Mouse (Mus musculus) thymus, adult 2 months (tissue): ENCODE results near the gene Alox12b. TPM values are rescaled to one million over a fixed set of nuclear protein-coding genes. Genes with fewer than 3 reads are reported as not detected.

ENCODE experiments used
- DNase-seq: peaks from one replicate; pipeline ENCODE4 v3.0.0; 2021
- H3K27ac ChIP-seq: fragments of 200-500 bp; 2 replicates; pipeline ENCODE4 v1.5.1; 2012; ENCODE audit warnings: low read length, control low read depth; ENCODE audit not compliant: control insufficient read depth, insufficient read depth
- H3K27me3 ChIP-seq: fragments of 200-500 bp; 2 replicates; pipeline ENCODE4 v1.6.1; 2012; ENCODE audit warnings: mild to moderate bottlenecking, low read length, moderate library complexity, mixed read lengths; ENCODE audit not compliant: control insufficient read depth, insufficient read depth
- H3K36me3 ChIP-seq: fragments of 200-500 bp; 2 replicates; pipeline ENCODE4 v1.6.1; 2012; ENCODE audit warnings: mild to moderate bottlenecking, low read length, moderate library complexity; ENCODE audit not compliant: control insufficient read depth, insufficient read depth
- H3K4me1 ChIP-seq: fragments of 200-500 bp; replicated peaks from 2 replicates; pipeline ENCODE4 v1.6.1; 2012; ENCODE audit warnings: low read length; ENCODE audit not compliant: control insufficient read depth, insufficient read depth
- H3K4me3 ChIP-seq: fragments of 200-500 bp; 2 replicates; pipeline ENCODE4 v1.5.1; 2012; ENCODE audit warnings: mild to moderate bottlenecking, low read length, control low read depth, moderate library complexity; ENCODE audit not compliant: control insufficient read depth, insufficient read depth
- CTCF ChIP-seq: fragments of 200-500 bp; IDR thresholded peaks from 2 replicates; pipeline ENCODE4 v1.5.1; 2012; ENCODE audit warnings: mild to moderate bottlenecking, control low read depth, low read length, moderate library complexity, borderline replicate concordance; ENCODE audit not compliant: control insufficient read depth, poor library complexity, insufficient read depth; ENCODE audit errors: extremely low read depth
- POLR2A ChIP-seq: fragments of 200-500 bp; IDR thresholded peaks from 2 replicates; pipeline ENCODE4 v1.6.1; 2012; ENCODE audit warnings: mild to moderate bottlenecking, low read length, control low read depth, moderate library complexity; ENCODE audit not compliant: control insufficient read depth, poor library complexity, insufficient read depth; ENCODE audit errors: extremely low read depth
- WGBS: fragments of 180-500 bp; shearing (Covaris S2); methylation state at CpG from one replicate; pipeline ENCODE4 v1.1.7; 2018; 5-methylcytosine and 5-hydroxymethylcytosine counted together
- polyA plus RNA-seq: library from polyadenylated mRNA; depleted of rRNA; stranded (reverse); fragments of >200 nt; gene quantifications from 2 replicates; pipeline ENCODE4 v1.2.3, GENCODE M21; 2012

Gene Alox12b
- polyA plus RNA-seq, 1 experiment: 1.00 TPM

- 87% methylated on average over 4 of the region's 4 CpGs for WGBS
- TF ChIP-seq POLR2A (no peak), CTCF (no peak)
- no peaks in the 10 kb centered on the region for H3K27me3 ChIP-seq
- peaks cover 16% of the 10 kb centered on the region for H3K36me3 ChIP-seq
- no peak overlapping the region for H3K4me3 ChIP-seq
- no peaks in the 10 kb centered on the region for H3K4me1 ChIP-seq
- no peak overlapping the region for H3K27ac ChIP-seq
- no peak for DNase-seq
These were observed 44.9 kb upstream of the Alox12b start for GRCm38 (mm10) chr11:69111865-69112264.

GRCm38 (mm10) chr11:69114018-69114417 is 42.8 kb upstream of the Alox12b start:
- H3K36me3 ChIP-seq: no peaks in the 10 kb centered on the region; the same call in 1 of the 2 replicates
- H3K27me3 ChIP-seq: no peaks in the 10 kb centered on the region
- TF ChIP-seq CTCF: no peak
- no peak for TF ChIP-seq POLR2A
- 73% methylated on average over 3 of the region's 3 CpGs for WGBS
- H3K27ac ChIP-seq: no peak overlapping the region
- no peak overlapping the region for H3K4me3 ChIP-seq
- H3K4me1 ChIP-seq: peaks cover 10% of the 10 kb centered on the region
- no peak for DNase-seq

DNA sequence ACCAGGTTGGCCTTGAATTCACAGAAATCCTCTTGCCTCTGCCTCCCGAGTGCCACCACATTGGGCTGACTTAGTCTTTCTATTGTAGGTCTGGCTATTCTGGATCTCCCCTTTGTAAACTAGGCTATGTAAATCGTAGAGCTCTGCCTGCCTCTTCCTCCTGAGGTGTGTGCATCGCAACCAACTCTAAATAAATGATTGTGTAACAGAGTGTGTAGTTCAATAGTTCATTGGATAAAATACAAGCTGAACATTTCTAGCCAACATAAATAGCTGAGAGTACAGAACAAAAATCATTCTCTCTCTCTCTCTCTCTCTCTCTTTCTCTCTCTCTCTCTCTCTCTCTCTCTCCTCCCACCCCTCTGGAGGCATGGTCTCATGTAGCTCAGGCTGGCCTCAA is 42.2 kb upstream of the Alox12b start:
- WGBS: 91% methylated on average over 3 of the region's 3 CpGs
- peaks cover 13% of the 10 kb centered on the region for H3K4me1 ChIP-seq
- TF ChIP-seq CTCF: no peak
- TF ChIP-seq POLR2A: no peak

DNA sequence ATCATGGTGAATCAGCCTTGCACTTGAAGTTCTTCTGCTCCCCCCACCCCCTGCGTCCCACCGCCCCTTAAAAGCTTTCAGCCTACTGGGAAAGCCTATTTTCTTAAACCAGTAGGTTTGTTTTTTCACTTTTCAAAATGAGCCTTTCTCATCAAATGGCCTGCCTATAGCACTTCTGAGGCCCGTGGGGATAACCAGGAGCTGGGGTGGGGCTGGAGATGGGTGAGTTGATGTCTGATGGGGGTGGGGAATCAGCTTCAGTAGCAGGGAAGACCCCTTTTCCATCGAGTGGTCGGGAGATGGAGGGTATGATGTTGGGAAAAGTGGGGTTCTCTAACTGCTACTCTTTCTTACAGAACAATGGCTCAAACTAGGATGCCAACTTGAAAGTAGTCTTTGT is 39.9 kb upstream of the Alox12b start:
- TF ChIP-seq POLR2A (no peak), CTCF (no peak)
- DNase-seq: no peak
- H3K27ac ChIP-seq: no peak overlapping the region
- peaks cover 8% of the 10 kb centered on the region; the same call in 1 of the 2 replicates for H3K27me3 ChIP-seq
- WGBS: 87% methylated on average over 5 of the region's 5 CpGs
- no peaks in the 10 kb centered on the region for H3K36me3 ChIP-seq
- no peak overlapping the region for H3K4me3 ChIP-seq
- H3K4me1 ChIP-seq: peaks cover 31% of the 10 kb centered on the region

More for the DNA sequence above, 42.2 kb upstream of the Alox12b start:
- no peaks in the 10 kb centered on the region for H3K36me3 ChIP-seq
- DNase-seq: no peak
- no peaks in the 10 kb centered on the region for H3K27me3 ChIP-seq
- H3K27ac ChIP-seq: no peak overlapping the region
- no peak overlapping the region for H3K4me3 ChIP-seq

- under 1% methylated on average over 45 of the region's 45 CpGs for WGBS
These were observed 38.8 kb upstream of the Alox12b start for GRCm38 (mm10) chr11:69117737-69118695.

GRCm38 (mm10) chr11:69118765-69119164 is 38.0 kb upstream of the Alox12b start:
- TF ChIP-seq CTCF: no peak
- TF ChIP-seq POLR2A: no peak
- H3K27ac ChIP-seq: no peak overlapping the region
- H3K4me1 ChIP-seq: peaks cover 40% of the 10 kb centered on the region
- DNase-seq: peak; percentile 89
- no peak overlapping the region for H3K4me3 ChIP-seq
- 5% methylated on average over 15 of the region's 15 CpGs for WGBS
- peaks cover 13% of the 10 kb centered on the region for H3K27me3 ChIP-seq
- H3K36me3 ChIP-seq: no peaks in the 10 kb centered on the region

More at GRCm38 (mm10) chr11:69117737-69118695, 38.8 kb upstream of the Alox12b start:
- Histone ChIP-seq H3K4me1 (peaks cover 35% of the 10 kb centered on the region), H3K27ac (peak overlapping the region; percentile 14; the same call in 1 of the 2 replicates), H3K36me3 (no peaks in the 10 kb centered on the region), H3K4me3 (peak overlapping the region; percentile 92), H3K27me3 (peaks cover 13% of the 10 kb centered on the region)
- DNase-seq: peak; percentile 76
- TF ChIP-seq POLR2A (no peak), CTCF (no peak)
